Mouse (Mus musculus): Measurements from ENCODE around the gene Nop2. TPM values are rescaled to one million over a fixed set of nuclear protein-coding genes. Genes with fewer than 3 reads are reported as not detected.

Gene Nop2
- polyA plus RNA-seq, 1 experiment from 2014 or later, result 41.1 TPM

DNA sequence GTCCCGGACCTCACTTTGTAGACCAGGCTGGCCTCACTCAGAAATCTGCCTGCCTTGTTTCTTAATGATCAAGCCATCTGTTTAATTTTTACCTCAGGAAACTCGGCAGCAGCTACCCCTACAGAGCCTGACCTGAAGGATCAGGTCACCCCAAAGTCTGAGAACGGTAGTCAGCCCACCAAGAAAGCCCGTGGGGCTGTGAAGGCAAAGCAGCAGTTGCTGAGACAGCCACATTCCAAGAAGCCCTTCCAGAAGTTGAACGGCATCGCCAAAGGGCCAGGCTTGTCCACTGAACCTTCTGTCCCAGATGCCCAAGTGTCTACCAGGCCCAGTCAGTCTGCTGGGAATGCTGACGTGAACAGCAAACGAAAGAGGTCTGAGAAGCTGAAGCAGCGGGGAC lies 12.2 kb downstream of the Nop2 start:
- peaks cover 26% of the 10 kb centered on the region for H3K36me3 ChIP-seq (ENCODE audit: insufficient read depth, low read length)
- 72% methylated on average over 9 of the region's 9 CpGs for WGBS
- TF ChIP-seq CTCF (IDR thresholded peaks at IDR 0.05; ENCODE audit: low read depth), result no peak
- no peak for DNase-seq (ENCODE audit: low spot score)
- H3K4me2 ChIP-seq (ENCODE audit: low read length), result no peak overlapping the region
- no peaks in the 10 kb centered on the region for H3K27me3 ChIP-seq (ENCODE audit: insufficient read depth, low read length)
- no peak overlapping the region for H3K4me3 ChIP-seq (replicated peaks; ENCODE audit: low read depth, low read length)
- ATAC-seq (replicated peaks; ENCODE audit: low FRiP score, low read depth), result no peak
- H3K9me3 ChIP-seq (replicated peaks; ENCODE audit: low read length), result no peaks in the 10 kb centered on the region
- H3K27ac ChIP-seq, result no peak overlapping the region
- no peak overlapping the region for H3K9ac ChIP-seq (ENCODE audit: low read depth, low read length)
- peaks cover 29% of the 10 kb centered on the region for H3K4me1 ChIP-seq (replicated peaks; ENCODE audit: insufficient read depth, low read length)

- 2% methylated on average over 16 of the region's 16 CpGs for WGBS
- Histone ChIP-seq H3K9me3 (replicated peaks; ENCODE audit: low read length) (no peaks in the 10 kb centered on the region), H3K36me3 (ENCODE audit: insufficient read depth, low read length) (peaks cover 17% of the 10 kb centered on the region), H3K27ac (peak within 1 kb of the TSS; percentile 81), H3K27me3 (ENCODE audit: insufficient read depth, low read length) (no peaks in the 10 kb centered on the region), H3K4me2 (ENCODE audit: low read length) (peak within 1 kb of the TSS; percentile 89), H3K4me3 (replicated peaks; ENCODE audit: low read depth, low read length) (peak within 1 kb of the TSS; percentile 50), H3K9ac (ENCODE audit: low read depth, low read length) (peak within 1 kb of the TSS; percentile 68), H3K4me1 (replicated peaks; ENCODE audit: insufficient read depth, low read length) (peaks cover 34% of the 10 kb centered on the region)
- peak; percentile 64 for TF ChIP-seq CTCF (IDR thresholded peaks at IDR 0.05; ENCODE audit: low read depth)
- ATAC-seq (replicated peaks; ENCODE audit: low FRiP score, low read depth) (peak; percentile 87), DNase-seq (ENCODE audit: low spot score) (peak; percentile 98)
These were observed 13.3 kb downstream of the Nop2 start, which contains the start of gene Iffo1 for GRCm38 (mm10) chr6:125145001-125145400. Iffo1 (plus strand) TSS chr6:125145241.

DNA sequence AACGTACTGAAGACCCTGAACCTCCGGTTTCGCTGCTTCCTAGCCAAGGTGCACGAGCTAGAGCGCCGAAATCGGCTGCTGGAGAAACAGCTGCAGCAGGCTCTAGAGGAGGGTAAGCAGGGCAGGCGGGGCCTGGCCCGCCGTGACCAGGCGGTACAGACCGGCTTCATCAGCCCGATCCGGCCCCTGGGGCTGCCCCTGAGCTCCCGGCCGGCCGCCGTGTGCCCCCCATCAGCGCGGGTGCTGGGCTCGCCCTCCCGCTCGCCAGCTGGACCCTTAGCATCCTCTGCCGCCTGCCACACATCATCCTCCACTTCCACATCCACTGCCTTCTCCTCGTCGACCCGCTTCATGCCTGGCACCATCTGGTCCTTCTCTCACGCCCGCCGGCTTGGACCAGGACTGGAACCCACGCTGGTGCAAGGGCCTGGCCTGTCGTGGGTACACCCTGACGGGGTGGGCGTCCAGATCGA lies 13.8 kb downstream of the Nop2 start:
- peak; percentile 35 for ATAC-seq (replicated peaks; ENCODE audit: low FRiP score, low read depth)
- H3K27me3 ChIP-seq (ENCODE audit: insufficient read depth, low read length), result no peaks in the 10 kb centered on the region
- H3K4me1 ChIP-seq (replicated peaks; ENCODE audit: insufficient read depth, low read length), result peaks cover 34% of the 10 kb centered on the region
- no peaks in the 10 kb centered on the region for H3K9me3 ChIP-seq (replicated peaks; ENCODE audit: low read length)
- H3K4me3 ChIP-seq (replicated peaks; ENCODE audit: low read depth, low read length), result peak overlapping the region; percentile 50
- TF ChIP-seq CTCF (IDR thresholded peaks at IDR 0.05; ENCODE audit: low read depth), result no peak
- DNase-seq (ENCODE audit: low spot score), result no peak
- peaks cover 13% of the 10 kb centered on the region for H3K36me3 ChIP-seq (ENCODE audit: insufficient read depth, low read length)
- peak overlapping the region; percentile 89 for H3K4me2 ChIP-seq (ENCODE audit: low read length)
- H3K27ac ChIP-seq, result peak overlapping the region; percentile 81
- H3K9ac ChIP-seq (ENCODE audit: low read depth, low read length), result peak overlapping the region; percentile 68
- WGBS, result 3% methylated on average over 30 of the region's 35 CpGs

DNA sequence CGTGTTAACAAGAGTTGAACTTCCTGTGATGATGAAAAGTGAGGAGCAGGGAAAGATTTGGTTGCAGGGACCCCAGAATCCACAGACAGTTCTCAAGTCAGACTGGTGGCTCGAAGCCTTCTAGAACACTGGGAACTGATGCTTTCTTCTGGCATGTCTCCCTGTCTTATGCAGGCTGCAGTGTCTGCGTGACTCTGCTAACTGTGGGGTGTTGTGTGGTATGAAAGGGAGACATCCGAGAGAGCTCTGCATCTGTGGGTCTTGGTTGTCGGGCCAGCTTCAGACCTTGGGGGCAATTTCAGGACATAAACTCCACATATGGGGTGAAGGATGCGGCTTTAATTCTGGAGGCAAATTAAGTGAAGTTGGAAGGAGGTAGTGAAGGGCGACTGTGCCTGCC lies 14.4 kb downstream of the Nop2 start:
- WGBS, result 43% methylated on average over 7 of the region's 7 CpGs
- Histone ChIP-seq H3K9me3 (replicated peaks; ENCODE audit: low read length) (no peaks in the 10 kb centered on the region), H3K27me3 (ENCODE audit: insufficient read depth, low read length) (no peaks in the 10 kb centered on the region), H3K4me2 (ENCODE audit: low read length) (peak overlapping the region; percentile 89), H3K36me3 (ENCODE audit: insufficient read depth, low read length) (peaks cover 6% of the 10 kb centered on the region), H3K27ac (no peak overlapping the region), H3K4me3 (replicated peaks; ENCODE audit: low read depth, low read length) (peak overlapping the region; percentile 50), H3K4me1 (replicated peaks; ENCODE audit: insufficient read depth, low read length) (peaks cover 34% of the 10 kb centered on the region), H3K9ac (ENCODE audit: low read depth, low read length) (peak overlapping the region; percentile 23; the same call in 1 of the 2 replicates)
- DNase-seq (ENCODE audit: low spot score) (peak; percentile 6), ATAC-seq (replicated peaks; ENCODE audit: low FRiP score, low read depth) (no peak)
- no peak for TF ChIP-seq CTCF (IDR thresholded peaks at IDR 0.05; ENCODE audit: low read depth)

- Histone ChIP-seq H3K4me1 (replicated peaks; ENCODE audit: insufficient read depth, low read length) (peaks cover 34% of the 10 kb centered on the region), H3K36me3 (ENCODE audit: insufficient read depth, low read length) (no peaks in the 10 kb centered on the region; the same call in 1 of the 2 replicates), H3K27ac (0 out of 2 replicates have a peak overlapping the region, but pooled peaks have one; percentile 19), H3K4me2 (ENCODE audit: low read length) (peak overlapping the region; percentile 89; the same call in 1 of the 2 replicates), H3K27me3 (ENCODE audit: insufficient read depth, low read length) (no peaks in the 10 kb centered on the region), H3K9me3 (replicated peaks; ENCODE audit: low read length) (no peaks in the 10 kb centered on the region), H3K9ac (ENCODE audit: low read depth, low read length) (0 out of 2 replicates have a peak overlapping the region, but pooled peaks have one; percentile 23), H3K4me3 (replicated peaks; ENCODE audit: low read depth, low read length) (no peak overlapping the region)
- TF ChIP-seq CTCF (IDR thresholded peaks at IDR 0.05; ENCODE audit: low read depth), result no peak
- no peak for ATAC-seq (replicated peaks; ENCODE audit: low FRiP score, low read depth)
- peak; percentile 29 for DNase-seq (ENCODE audit: low spot score)
- 66% methylated on average over 4 of the region's 4 CpGs for WGBS
These were observed 15.1 kb downstream of the Nop2 start for GRCm38 (mm10) chr6:125146797-125147196.

- peaks cover 34% of the 10 kb centered on the region for H3K4me1 ChIP-seq (replicated peaks; ENCODE audit: insufficient read depth, low read length)
- H3K4me3 ChIP-seq (replicated peaks; ENCODE audit: low read depth, low read length), result no peak overlapping the region
- no peak overlapping the region for H3K4me2 ChIP-seq (ENCODE audit: low read length)
- H3K27ac ChIP-seq, result 0 out of 2 replicates have a peak overlapping the region, but pooled peaks have one; percentile 19
- 43% methylated on average over 10 of the region's 10 CpGs for WGBS
- H3K9me3 ChIP-seq (replicated peaks; ENCODE audit: low read length), result no peaks in the 10 kb centered on the region
- H3K9ac ChIP-seq (ENCODE audit: low read depth, low read length), result 0 out of 2 replicates have a peak overlapping the region, but pooled peaks have one; percentile 27
- ATAC-seq (replicated peaks; ENCODE audit: low FRiP score, low read depth), result no peak
- H3K36me3 ChIP-seq (ENCODE audit: insufficient read depth, low read length), result no peaks in the 10 kb centered on the region; the same call in 1 of the 2 replicates
- H3K27me3 ChIP-seq (ENCODE audit: insufficient read depth, low read length), result no peaks in the 10 kb centered on the region
- TF ChIP-seq CTCF (IDR thresholded peaks at IDR 0.05; ENCODE audit: low read depth), result no peak
- peak; percentile 32 for DNase-seq (ENCODE audit: low spot score)
These were observed 15.6 kb downstream of the Nop2 start for GRCm38 (mm10) chr6:125147329-125147728.

Data from kidney, postnatal 0 days (tissue).